Mouse (Mus musculus) bone marrow macrophage, adult 2 months (primary cell): ENCODE data around the gene Arhgap4.

ENCODE experiments used
- CTCF ChIP-seq: IDR thresholded peaks from 2 replicates; pipeline ENCODE4 v1.5.1; 2012; ENCODE audit warnings: low read depth, mild to moderate bottlenecking, low read length, moderate library complexity
- POLR2A ChIP-seq: IDR thresholded peaks from 2 replicates; pipeline ENCODE4 v1.6.1; 2012; ENCODE audit warnings: mild to moderate bottlenecking, low read depth, low read length, borderline replicate concordance

- TF ChIP-seq POLR2A (no peak), CTCF (no peak)
Measured at GRCm38 (mm10) chrX:73854326-73855086, 67.2 kb downstream of the Arhgap4 start.
